ENCODE assay signal across 28 mouse cellular contexts in the genomic region with DNA sequence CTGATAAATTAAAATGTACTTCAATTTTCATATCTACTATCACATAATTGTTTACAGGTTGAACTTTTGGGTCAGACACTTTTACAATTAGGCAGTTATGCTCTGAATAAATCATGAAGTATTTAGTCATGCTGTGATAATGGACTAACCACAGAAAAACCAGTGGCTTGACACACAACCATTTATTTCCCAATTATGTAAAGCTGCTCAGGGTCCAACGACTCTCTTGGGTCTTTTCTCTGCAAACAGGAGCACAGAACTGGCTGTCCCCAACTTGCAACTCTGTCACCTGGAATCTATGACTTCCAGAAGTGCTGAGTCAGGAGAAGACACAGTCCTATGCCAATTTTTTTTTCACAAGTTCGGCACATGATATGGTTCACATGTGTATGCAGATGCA.
DNase-seq lines count a peak whose midpoint lies in the region; ATAC-seq and TF ChIP-seq lines count a peak whose summit lies in the region.
"Had no signal": no experiment of that assay in that cellular context is flagged by ENCODE, and none has a peak within 500 bp of the region (broad histone marks: within the 10 kb centered on the region; RNA-seq: fewer than 3 reads in every experiment).

No protein-coding gene starts in this region.

- H3K27me3 ChIP-seq in limb, embryonic 10.5 days (ENCODE audit: low read depth, poor library complexity, severe bottlenecking) = no peaks in the 10 kb centered on the region
- H3K27me3 ChIP-seq in stomach, postnatal 0 days (ENCODE audit: control insufficient read depth, insufficient read depth, low read length) = no peaks in the 10 kb centered on the region
- H3K27me3 ChIP-seq: heart, embryonic 12.5 days; heart, embryonic 15.5 days; hindbrain, embryonic 13.5 days had no signal

- no peak for TF ChIP-seq EP300 in stomach, postnatal 0 days (optimal IDR thresholded peaks at IDR 0.05)

- peak overlapping the region; percentile 47; the same call in 1 of the 2 replicates for H3K27ac ChIP-seq in left cerebral cortex, adult 2 months
- 0 out of 2 replicates have a peak overlapping the region, but pooled peaks have one; percentile 5 for H3K27ac ChIP-seq in cortical plate, adult 2 months (ENCODE audit: insufficient read depth, low read length)
- peak overlapping the region; percentile 64 for H3K27ac ChIP-seq in limb, embryonic 10.5 days
- H3K27ac ChIP-seq in stomach, postnatal 0 days (replicated peaks) = no peak overlapping the region
- H3K27ac ChIP-seq: forebrain, embryonic 10.5 days; forebrain, embryonic 13.5 days; gastrocnemius, adult 2 months; heart, embryonic 15.5 days; hindbrain, embryonic 10.5 days; hindbrain, embryonic 13.5 days had no signal

- no peak overlapping the region for H3K4me2 ChIP-seq in stomach, postnatal 0 days (replicated peaks; ENCODE audit: low read depth)
- H3K4me2 ChIP-seq: forebrain, embryonic 13.5 days; heart, embryonic 12.5 days; heart, embryonic 15.5 days; hindbrain, embryonic 13.5 days had no signal

- no peaks in the 10 kb centered on the region for H3K9me3 ChIP-seq in limb, embryonic 10.5 days (replicated peaks)
- no peaks in the 10 kb centered on the region for H3K9me3 ChIP-seq in stomach, postnatal 0 days (ENCODE audit: control insufficient read depth, low read length)
- H3K9me3 ChIP-seq: forebrain, embryonic 10.5 days; forebrain, embryonic 13.5 days; heart, embryonic 12.5 days; heart, embryonic 15.5 days; hindbrain, embryonic 10.5 days; hindbrain, embryonic 13.5 days had no signal

- intact Hi-C loops in left cerebral cortex, adult 2 months (cut with DNase I) = loop anchor here (5.0 kb wide), 2 partner anchors 178 to 242 kb away; no protein-coding TSS in a partner anchor
- intact Hi-C loops in left cerebral cortex, postnatal 36 days (cut with DNase I) = no loop called here

- no peak overlapping the region for H3K9ac ChIP-seq in stomach, postnatal 0 days (ENCODE audit: low read length)
- H3K9ac ChIP-seq: heart, embryonic 12.5 days; heart, embryonic 15.5 days; hindbrain, embryonic 13.5 days had no signal

- no peak overlapping the region for H3K4me3 ChIP-seq in left cerebral cortex, adult 2 months
- H3K4me3 ChIP-seq in cortical plate, adult 2 months (ENCODE audit: insufficient read depth, low read length) = no peak overlapping the region
- no peak overlapping the region for H3K4me3 ChIP-seq in limb, embryonic 10.5 days
- H3K4me3 ChIP-seq in stomach, postnatal 0 days (ENCODE audit: low read depth, low read length) = no peak overlapping the region
- H3K4me3 ChIP-seq: forebrain, embryonic 10.5 days; forebrain, embryonic 13.5 days; gastrocnemius, adult 2 months; heart, embryonic 12.5 days; heart, embryonic 15.5 days; hindbrain, embryonic 10.5 days; hindbrain, embryonic 13.5 days had no signal

- DNase-seq in left cerebral cortex, adult 2 months (ENCODE audit: extremely low spot score in 1 of 2, low spot score in 2 of 2) = no peak
- no peak for DNase-seq in left cerebral cortex, postnatal 36 days (ENCODE audit: low spot score in 2 of 2)
- no peak for DNase-seq in limb, embryonic 10.5 days (ENCODE audit: low spot score)
- DNase-seq in stomach, postnatal 0 days (ENCODE audit: low spot score) = no peak
- DNase-seq in cerebellum, postnatal 4 days (ENCODE audit: low spot score in 2 of 2) = no peak
- no peak for DNase-seq in spleen, postnatal 4 days (ENCODE audit: low spot score in 2 of 2)
- DNase-seq: adrenal gland, postnatal 10 days; adrenal gland, postnatal 36 days; B cell, adult 2 months; cerebellum, adult 18-20 months; cerebellum, adult 9-10 months; cerebellum, postnatal 14 days; embryo, embryonic 11 days; gastrocnemius, adult 2 months; gastrocnemius, postnatal 14 days; heart, adult 18-20 months; heart, postnatal 10 days; heart, postnatal 36 days had no signal

- TF ChIP-seq POLR2A in cortical plate, adult 2 months (IDR thresholded peaks at IDR 0.05; ENCODE audit: extremely low read depth, insufficient read depth, low read length) = no peak

- 58% methylated on average over 2 of the region's 2 CpGs for WGBS in limb, embryonic 10.5 days
- 32% methylated on average over 2 of the region's 2 CpGs for WGBS in stomach, postnatal 0 days

- no peaks in the 10 kb centered on the region for H3K36me3 ChIP-seq in limb, embryonic 10.5 days
- no peaks in the 10 kb centered on the region for H3K36me3 ChIP-seq in stomach, postnatal 0 days (ENCODE audit: control insufficient read depth, insufficient read depth, low read length)
- H3K36me3 ChIP-seq: forebrain, embryonic 10.5 days; heart, embryonic 12.5 days; heart, embryonic 15.5 days; hindbrain, embryonic 10.5 days; hindbrain, embryonic 13.5 days had no signal

- no peaks in the 10 kb centered on the region for H3K4me1 ChIP-seq in cortical plate, adult 2 months (ENCODE audit: control insufficient read depth, insufficient read depth, low read length)
- H3K4me1 ChIP-seq in limb, embryonic 10.5 days = peaks cover 44% of the 10 kb centered on the region
- H3K4me1 ChIP-seq in stomach, postnatal 0 days (replicated peaks; ENCODE audit: control insufficient read depth, insufficient read depth) = no peaks in the 10 kb centered on the region
- H3K4me1 ChIP-seq: forebrain, embryonic 13.5 days; heart, embryonic 12.5 days; heart, embryonic 15.5 days had no signal

- ATAC-seq in stomach, postnatal 0 days (ENCODE audit: low FRiP score, low TSS enrichment) = no peak
- ATAC-seq: forebrain, embryonic 13.5 days; forebrain, embryonic 16.5 days; hindbrain, embryonic 16.5 days; Patski had no signal

- no peak for TF ChIP-seq CTCF in left cerebral cortex, adult 2 months (IDR thresholded peaks at IDR 0.05)
- TF ChIP-seq CTCF in cortical plate, adult 2 months (IDR thresholded peaks at IDR 0.05; ENCODE audit: extremely low read depth, insufficient read depth, low read length) = no peak
- no peak for TF ChIP-seq CTCF in stomach, postnatal 0 days (IDR thresholded peaks at IDR 0.05; ENCODE audit: low read depth)
